Mouse (Mus musculus) stomach, embryonic 16.5 days (tissue): Measurements from ENCODE around the gene Spin1. TPM values are rescaled to one million over a fixed set of nuclear protein-coding genes. Genes with fewer than 3 reads are reported as not detected.
"Not testable (repeated sequence)": the region's sequence is repeated elsewhere in the genome, so short reads cannot be mapped to it uniquely, and the experiment has no call there.

ENCODE experiments used
- ATAC-seq: fragments of 200-750 bp; cut with Nextera tagmentation; 2 replicates; pipeline ENCODE4 v1.8.0; 2017; ENCODE audit warnings: moderate number of reproducible peaks, moderate TSS enrichment; ENCODE audit not compliant: insufficient read depth, low FRiP score
- H3K27ac ChIP-seq: fragments of 300-500 bp; sonication (generic); 2 replicates; pipeline ENCODE4 v1.5.1; 2014; ENCODE audit warnings: low read length
- H3K27me3 ChIP-seq: fragments of 300-500 bp; sonication (generic); 2 replicates; pipeline ENCODE4 v1.6.1; 2014; ENCODE audit warnings: low read length, control low read depth, mixed read lengths; ENCODE audit not compliant: control insufficient read depth, insufficient read depth
- H3K36me3 ChIP-seq: fragments of 300-500 bp; sonication (generic); 2 replicates; pipeline ENCODE4 v1.6.1; 2014; ENCODE audit warnings: low read length; ENCODE audit not compliant: control insufficient read depth, insufficient read depth
- H3K4me1 ChIP-seq: fragments of 300-500 bp; sonication (generic); 2 replicates; pipeline ENCODE4 v1.6.1; 2014; ENCODE audit warnings: low read length, control low read depth, mixed read lengths; ENCODE audit not compliant: control insufficient read depth, insufficient read depth
- H3K4me2 ChIP-seq: fragments of 300-500 bp; sonication (generic); 2 replicates; pipeline ENCODE4 v1.6.1; 2014; ENCODE audit warnings: low read depth, low read length, mixed read lengths
- H3K4me3 ChIP-seq: fragments of 300-500 bp; sonication (generic); replicated peaks from 2 replicates; pipeline ENCODE4 v1.5.1; 2014; ENCODE audit warnings: mild to moderate bottlenecking, low read length
- H3K9ac ChIP-seq: fragments of 300-500 bp; sonication (generic); 2 replicates; pipeline ENCODE4 v1.6.1; 2014; ENCODE audit warnings: low read length
- H3K9me3 ChIP-seq: fragments of 300-500 bp; sonication (generic); replicated peaks from 2 replicates; pipeline ENCODE4 v1.6.1; 2016; ENCODE audit warnings: low read length, control low read depth; ENCODE audit not compliant: control insufficient read depth
- WGBS: fragments of 180-500 bp; shearing (Covaris S2); extraction: QIAGEN DNeasy Blood & Tissue Kit; methylation state at CpG from one replicate; pipeline ENCODE4 v1.1.7; 2014; 5-methylcytosine and 5-hydroxymethylcytosine counted together
- polyA plus RNA-seq: library from polyadenylated mRNA; unstranded; fragments of >200 nt; fragmentation: Nextera tagmentation; extraction: Ambion mirVana; gene quantifications from 2 replicates; pipeline ENCODE4 v1.2.1, GENCODE M21; 2015

Gene Spin1
- polyA plus RNA-seq, 1 experiment from 2014 or later: 64.8 TPM

GRCm38 (mm10) chr13:51101777-51102132 lies 1.1 kb downstream of the Spin1 start:
- H3K27ac ChIP-seq: peak overlapping the region; percentile 95
- peak overlapping the region; percentile 83 for H3K4me3 ChIP-seq
- ATAC-seq: no peak
- H3K9me3 ChIP-seq: 0 out of 2 replicates have a peak, but pooled peaks cover 5% of the 10 kb centered on the region
- 0 out of 2 replicates have a peak, but pooled peaks cover 5% of the 10 kb centered on the region for H3K36me3 ChIP-seq
- peak overlapping the region; percentile 94 for H3K9ac ChIP-seq
- peaks cover 10% of the 10 kb centered on the region for H3K4me1 ChIP-seq
- WGBS: 12% methylated on average over 11 of the region's 11 CpGs
- peak overlapping the region; percentile 60 for H3K4me2 ChIP-seq
- no peaks in the 10 kb centered on the region for H3K27me3 ChIP-seq

- 75% methylated on average over 9 of the region's 9 CpGs for whole genome bisulfite sequencing
These were observed 2.5 kb downstream of the Spin1 start for GRCm38 (mm10) chr13:51103111-51103725.

GRCm38 (mm10) chr13:51103861-51104650 lies 3.4 kb downstream of the Spin1 start:
- Histone ChIP-seq H3K4me1 (peaks cover 10% of the 10 kb centered on the region), H3K27me3 (no peaks in the 10 kb centered on the region), H3K36me3 (peaks cover 8% of the 10 kb centered on the region; the same call in 1 of the 2 replicates), H3K4me3 (no peak overlapping the region), H3K9me3 (0 out of 2 replicates have a peak, but pooled peaks cover 10% of the 10 kb centered on the region), H3K4me2 (no peak overlapping the region), H3K9ac (no peak overlapping the region), H3K27ac (no peak overlapping the region)
- ATAC-seq: no peak
- WGBS: 96% methylated on average over 9 of the region's 9 CpGs

More at GRCm38 (mm10) chr13:51103111-51103725, 2.5 kb downstream of the Spin1 start:
- Histone ChIP-seq H3K36me3 (0 out of 2 replicates have a peak, but pooled peaks cover 5% of the 10 kb centered on the region), H3K9ac (no peak overlapping the region), H3K27ac (peak overlapping the region; percentile 32; the same call in 1 of the 2 replicates), H3K9me3 (0 out of 2 replicates have a peak, but pooled peaks cover 5% of the 10 kb centered on the region), H3K27me3 (no peaks in the 10 kb centered on the region), H3K4me2 (peak overlapping the region; percentile 4; the same call in 1 of the 2 replicates), H3K4me1 (peaks cover 10% of the 10 kb centered on the region), H3K4me3 (no peak overlapping the region)
- ATAC-seq: no peak

- peaks cover 10% of the 10 kb centered on the region; the same call in 1 of the 2 replicates for H3K9me3 ChIP-seq
- 96% methylated on average over 3 of the region's 3 CpGs for WGBS
- no peak overlapping the region for H3K27ac ChIP-seq
- peaks cover 8% of the 10 kb centered on the region for H3K36me3 ChIP-seq
- H3K4me2 ChIP-seq: no peak overlapping the region
- no peak overlapping the region for H3K9ac ChIP-seq
- no peak overlapping the region for H3K4me3 ChIP-seq
- H3K27me3 ChIP-seq: no peaks in the 10 kb centered on the region
- no peak for ATAC-seq
- H3K4me1 ChIP-seq: peaks cover 10% of the 10 kb centered on the region
These were observed 5.4 kb downstream of the Spin1 start for GRCm38 (mm10) chr13:51105861-51106655.

- H3K36me3 ChIP-seq: peaks cover 8% of the 10 kb centered on the region
- 91% methylated on average over 4 of the region's 4 CpGs for WGBS
These were observed 6.1 kb downstream of the Spin1 start for GRCm38 (mm10) chr13:51106816-51107215.

GRCm38 (mm10) chr13:51109517-51109916 lies 8.8 kb downstream of the Spin1 start:
- Histone ChIP-seq H3K4me3 (no peak overlapping the region), H3K9ac (no peak overlapping the region), H3K4me1 (no peaks in the 10 kb centered on the region), H3K27me3 (no peaks in the 10 kb centered on the region), H3K27ac (no peak overlapping the region), H3K36me3 (peaks cover 3% of the 10 kb centered on the region), H3K4me2 (no peak overlapping the region), H3K9me3 (peaks cover 10% of the 10 kb centered on the region; the same call in 1 of the 2 replicates)
- ATAC-seq: no peak
- WGBS: 87% methylated on average over 2 of the region's 2 CpGs

More at GRCm38 (mm10) chr13:51106816-51107215, 6.1 kb downstream of the Spin1 start:
- Histone ChIP-seq H3K27ac (no peak overlapping the region), H3K9ac (no peak overlapping the region), H3K27me3 (no peaks in the 10 kb centered on the region), H3K9me3 (peaks cover 10% of the 10 kb centered on the region; the same call in 1 of the 2 replicates), H3K4me1 (peaks cover 10% of the 10 kb centered on the region), H3K4me3 (no peak overlapping the region), H3K4me2 (no peak overlapping the region)
- no peak for ATAC-seq

- not testable (repeated sequence) for H3K27ac ChIP-seq, ATAC-seq, H3K9me3 ChIP-seq, H3K4me3 ChIP-seq, H3K9ac ChIP-seq, H3K27me3 ChIP-seq, H3K36me3 ChIP-seq, H3K4me2 ChIP-seq
- WGBS: 31% methylated on average over 4 of the region's 4 CpGs
- H3K4me1 ChIP-seq: peaks cover 11% of the 10 kb centered on the region
These were observed 13.7 kb downstream of the Spin1 start for GRCm38 (mm10) chr13:51114398-51114797.

- Histone ChIP-seq H3K27me3 (no peaks in the 10 kb centered on the region), H3K4me1 (peaks cover 23% of the 10 kb centered on the region), H3K9ac (no peak overlapping the region), H3K4me2 (no peak overlapping the region), H3K27ac (no peak overlapping the region), H3K36me3 (no peaks in the 10 kb centered on the region), H3K9me3 (peaks cover 6% of the 10 kb centered on the region; the same call in 1 of the 2 replicates), H3K4me3 (no peak overlapping the region)
- 70% methylated on average over 3 of the region's 3 CpGs for WGBS
- ATAC-seq: no peak
These were observed 15.1 kb downstream of the Spin1 start for GRCm38 (mm10) chr13:51115762-51116161.
